Mouse (Mus musculus): ENCODE results near the gene Frmd4b.

GRCm38 (mm10) chr6:97441357-97441756, 176.0 kb downstream of the Frmd4b start:
- no peak for TF ChIP-seq POLR2A (IDR thresholded peaks at IDR 0.05; ENCODE audit: low read depth, low read length)
- no peak for TF ChIP-seq EP300 (IDR thresholded peaks at IDR 0.05; ENCODE audit: low read length)
- no peak for TF ChIP-seq MAFK (IDR thresholded peaks at IDR 0.05; ENCODE audit: insufficient replicate concordance, low read length)
- TF ChIP-seq MAZ (IDR thresholded peaks at IDR 0.05; ENCODE audit: low read depth, low read length) = no peak
- TF ChIP-seq CHD1 (IDR thresholded peaks at IDR 0.05; ENCODE audit: low read depth, low read length) = no peak
- no peak for TF ChIP-seq CTCF (conservative IDR thresholded peaks at IDR 0.05 in 1 of 2, IDR thresholded peaks at IDR 0.05 in 1 of 2; ENCODE audit: low read depth in 2 of 2, low read length in 2 of 2)

Measured in CH12.LX (cell line).